In genomic region chr16:20642161-20642560, GRCm38 (mm10) we compare ENCODE assay signal across 8 mouse cellular contexts. TPM values are rescaled to one million over a fixed set of nuclear protein-coding genes. Genes with fewer than 3 reads are reported as not detected.
A peak's percentile ranks its signal among the peaks of the same experiment; 100 is the strongest.
DNase-seq lines count a peak whose midpoint lies in the region; ATAC-seq lines count a peak whose summit lies in the region.

No protein-coding gene starts in this region.

- peaks cover 3% of the 10 kb centered on the region; the same call in 1 of the 2 replicates for H3K4me1 ChIP-seq in hindbrain, embryonic 10.5 days (replicated peaks)
- H3K4me1 ChIP-seq in hindbrain, embryonic 13.5 days (replicated peaks): 0 out of 2 replicates have a peak, but pooled peaks cover 7% of the 10 kb centered on the region
- no peaks in the 10 kb centered on the region for H3K4me1 ChIP-seq in limb, embryonic 10.5 days
- no peaks in the 10 kb centered on the region for H3K4me1 ChIP-seq in midbrain, embryonic 15.5 days

- H3K9me3 ChIP-seq in hindbrain, embryonic 10.5 days: no peaks in the 10 kb centered on the region
- H3K9me3 ChIP-seq in hindbrain, embryonic 13.5 days: no peaks in the 10 kb centered on the region
- H3K9me3 ChIP-seq in limb, embryonic 10.5 days (replicated peaks): no peaks in the 10 kb centered on the region
- H3K9me3 ChIP-seq in midbrain, embryonic 15.5 days: no peaks in the 10 kb centered on the region

- peak; percentile 74 for DNase-seq in hindbrain, embryonic 10.5 days (ENCODE audit: low spot score)
- peak; percentile 77 for DNase-seq in cerebellum, adult 9-10 months
- DNase-seq in frontal cortex, postnatal 25 days (ENCODE audit: low spot score in 2 of 2): peak; percentile 60 to 74
- peak; percentile 50 for DNase-seq in kidney, adult 11 months
- DNase-seq in limb, embryonic 10.5 days (ENCODE audit: low spot score): peak; percentile 76
- peak; percentile 36 to 69 for DNase-seq in spleen, postnatal 4 days (ENCODE audit: low spot score in 2 of 2)

- no peak for ATAC-seq in hindbrain, embryonic 13.5 days (ENCODE audit: low FRiP score)
- ATAC-seq in midbrain, embryonic 15.5 days (replicated peaks): peak; percentile 58

- no peak overlapping the region for H3K27ac ChIP-seq in hindbrain, embryonic 10.5 days
- H3K27ac ChIP-seq in hindbrain, embryonic 13.5 days: no peak overlapping the region
- H3K27ac ChIP-seq in limb, embryonic 10.5 days: no peak overlapping the region
- no peak overlapping the region for H3K27ac ChIP-seq in midbrain, embryonic 15.5 days

- H3K36me3 ChIP-seq in hindbrain, embryonic 10.5 days: no peaks in the 10 kb centered on the region
- peaks cover 7% of the 10 kb centered on the region for H3K36me3 ChIP-seq in hindbrain, embryonic 13.5 days
- H3K36me3 ChIP-seq in limb, embryonic 10.5 days: no peaks in the 10 kb centered on the region
- H3K36me3 ChIP-seq in midbrain, embryonic 15.5 days (replicated peaks): no peaks in the 10 kb centered on the region

- no peak overlapping the region for H3K9ac ChIP-seq in hindbrain, embryonic 13.5 days
- no peak overlapping the region for H3K9ac ChIP-seq in midbrain, embryonic 15.5 days

- no peak overlapping the region for H3K4me3 ChIP-seq in hindbrain, embryonic 10.5 days
- H3K4me3 ChIP-seq in hindbrain, embryonic 13.5 days: no peak overlapping the region
- no peak overlapping the region for H3K4me3 ChIP-seq in limb, embryonic 10.5 days
- H3K4me3 ChIP-seq in midbrain, embryonic 15.5 days: no peak overlapping the region

- WGBS in hindbrain, embryonic 10.5 days: under 1% methylated on average over 8 of the region's 8 CpGs
- WGBS in hindbrain, embryonic 13.5 days: 1% methylated on average over 8 of the region's 8 CpGs
- WGBS in limb, embryonic 10.5 days: 3% methylated on average over 8 of the region's 8 CpGs
- 2% methylated on average over 8 of the region's 8 CpGs for WGBS in midbrain, embryonic 15.5 days

- no peak overlapping the region for H3K4me2 ChIP-seq in hindbrain, embryonic 13.5 days
- H3K4me2 ChIP-seq in midbrain, embryonic 15.5 days: no peak overlapping the region

- no peaks in the 10 kb centered on the region for H3K27me3 ChIP-seq in hindbrain, embryonic 10.5 days (ENCODE audit: insufficient read depth, poor library complexity, severe bottlenecking)
- H3K27me3 ChIP-seq in hindbrain, embryonic 13.5 days: no peaks in the 10 kb centered on the region
- H3K27me3 ChIP-seq in limb, embryonic 10.5 days (ENCODE audit: low read depth, poor library complexity, severe bottlenecking): no peaks in the 10 kb centered on the region
- no peaks in the 10 kb centered on the region for H3K27me3 ChIP-seq in midbrain, embryonic 15.5 days (replicated peaks)

RNA-seq across cellular contexts. Expression of gene Psmd2, which starts 9.3 kb away (rescaled TPM):
- polyA plus RNA-seq in hindbrain, embryonic 10.5 days (2016; fragmentation: Nextera tagmentation; extraction: Ambion mirVana): 466 and 503 TPM in 2 replicates
- polyA plus RNA-seq in hindbrain, embryonic 13.5 days (2015; fragmentation: Nextera tagmentation; extraction: Ambion mirVana): 363 and 367 TPM in 2 replicates
- polyA plus RNA-seq in limb, embryonic 10.5 days (2016; fragmentation: Nextera tagmentation; extraction: Ambion mirVana): 517 and 538 TPM in 2 replicates
- polyA plus RNA-seq in midbrain, embryonic 15.5 days (2015; fragmentation: Nextera tagmentation; extraction: Ambion mirVana): 355 and 359 TPM in 2 replicates

RNA-seq across cellular contexts. Expression of gene Ece2, which starts 12.5 kb away (rescaled TPM):
- 4.2 TPM in 2 replicates for polyA plus RNA-seq in hindbrain, embryonic 10.5 days (2016; fragmentation: Nextera tagmentation; extraction: Ambion mirVana)
- 11.2 and 11.7 TPM in 2 replicates for polyA plus RNA-seq in hindbrain, embryonic 13.5 days (2015; fragmentation: Nextera tagmentation; extraction: Ambion mirVana)
- 1.9 and 2.6 TPM in 2 replicates for polyA plus RNA-seq in limb, embryonic 10.5 days (2016; fragmentation: Nextera tagmentation; extraction: Ambion mirVana)
- 17.1 and 19.9 TPM in 2 replicates for polyA plus RNA-seq in midbrain, embryonic 15.5 days (2015; fragmentation: Nextera tagmentation; extraction: Ambion mirVana)

RNA-seq across cellular contexts. Expression of gene Camk2n2, which starts 21.1 kb away (rescaled TPM):
- polyA plus RNA-seq in hindbrain, embryonic 10.5 days (2016; fragmentation: Nextera tagmentation; extraction: Ambion mirVana): 2.6 and 4.2 TPM in 2 replicates
- polyA plus RNA-seq in hindbrain, embryonic 13.5 days (2015; fragmentation: Nextera tagmentation; extraction: Ambion mirVana): 23.1 and 24.9 TPM in 2 replicates
- polyA plus RNA-seq in limb, embryonic 10.5 days (2016; fragmentation: Nextera tagmentation; extraction: Ambion mirVana): 0.50 and 0.79 TPM in 2 replicates
- 33.5 and 35.8 TPM in 2 replicates for polyA plus RNA-seq in midbrain, embryonic 15.5 days (2015; fragmentation: Nextera tagmentation; extraction: Ambion mirVana)

RNA-seq across cellular contexts. Expression of gene Eif4g1, which starts 26.0 kb away (rescaled TPM):
- 181 and 224 TPM in 2 replicates for polyA plus RNA-seq in hindbrain, embryonic 10.5 days (2016; fragmentation: Nextera tagmentation; extraction: Ambion mirVana)
- 150 and 151 TPM in 2 replicates for polyA plus RNA-seq in hindbrain, embryonic 13.5 days (2015; fragmentation: Nextera tagmentation; extraction: Ambion mirVana)
- 267 and 277 TPM in 2 replicates for polyA plus RNA-seq in limb, embryonic 10.5 days (2016; fragmentation: Nextera tagmentation; extraction: Ambion mirVana)
- polyA plus RNA-seq in midbrain, embryonic 15.5 days (2015; fragmentation: Nextera tagmentation; extraction: Ambion mirVana): 146 and 148 TPM in 2 replicates

RNA-seq across cellular contexts. Expression of gene Alg3, which starts 30.6 kb away (rescaled TPM):
- 59.2 and 61.3 TPM in 2 replicates for polyA plus RNA-seq in hindbrain, embryonic 10.5 days (2016; fragmentation: Nextera tagmentation; extraction: Ambion mirVana)
- 41.3 and 43.3 TPM in 2 replicates for polyA plus RNA-seq in hindbrain, embryonic 13.5 days (2015; fragmentation: Nextera tagmentation; extraction: Ambion mirVana)
- 54.5 and 62.4 TPM in 2 replicates for polyA plus RNA-seq in limb, embryonic 10.5 days (2016; fragmentation: Nextera tagmentation; extraction: Ambion mirVana)
- polyA plus RNA-seq in midbrain, embryonic 15.5 days (2015; fragmentation: Nextera tagmentation; extraction: Ambion mirVana): 40.8 and 42.9 TPM in 2 replicates
